Mouse (Mus musculus): Measurements from ENCODE around the gene Abcc3. TPM values are rescaled to one million over a fixed set of nuclear protein-coding genes. Genes with fewer than 3 reads are reported as not detected.
A peak's percentile ranks its signal among the peaks of the same experiment; 100 is the strongest.

Gene Abcc3
- polyA plus RNA-seq (2012; ENCODE audit: insufficient read depth, low replicate concordance) = 6.3 TPM in 1 of 2 replicates, not detected in the other

GRCm38 (mm10) chr11:94392672-94393109 is at the start of gene Abcc3:
TSS of gene Abcc3 (minus strand) at chr11:94392997.
- TF ChIP-seq FLI1 (IDR thresholded peaks at IDR 0.05; ENCODE audit: low read length) (no peak), GATA1 (IDR thresholded peaks at IDR 0.05; ENCODE audit: borderline replicate concordance, low read length) (no peak)
- peaks cover 13% of the 10 kb centered on the region for H3K4me1 ChIP-seq
- peaks cover 82% of the 10 kb centered on the region for H3K27me3 ChIP-seq (replicated peaks)
- H3K4me3 ChIP-seq (replicated peaks) = peak within 1 kb of the TSS; percentile 85
- H3K9me3 ChIP-seq = no peaks in the 10 kb centered on the region
- H3K36me3 ChIP-seq (replicated peaks; ENCODE audit: low read length) = no peaks in the 10 kb centered on the region

- no peaks in the 10 kb centered on the region for H3K9me3 ChIP-seq
- H3K4me3 ChIP-seq (replicated peaks) = no peak overlapping the region
- H3K27me3 ChIP-seq (replicated peaks) = peaks cover 89% of the 10 kb centered on the region
- no peaks in the 10 kb centered on the region for H3K4me1 ChIP-seq
- TF ChIP-seq FLI1 (IDR thresholded peaks at IDR 0.05; ENCODE audit: low read length) = no peak
- TF ChIP-seq GATA1 (IDR thresholded peaks at IDR 0.05; ENCODE audit: borderline replicate concordance, low read length) = no peak
- no peaks in the 10 kb centered on the region for H3K36me3 ChIP-seq (replicated peaks; ENCODE audit: low read length)
Measured at GRCm38 (mm10) chr11:94441752-94442151, 49.0 kb upstream of the Abcc3 start.

- H3K36me3 ChIP-seq (replicated peaks; ENCODE audit: low read length) = no peaks in the 10 kb centered on the region
- H3K9me3 ChIP-seq = no peaks in the 10 kb centered on the region
- H3K4me3 ChIP-seq (replicated peaks) = no peak overlapping the region
- H3K27me3 ChIP-seq (replicated peaks) = peaks cover 88% of the 10 kb centered on the region
- H3K4me1 ChIP-seq = no peaks in the 10 kb centered on the region
- TF ChIP-seq GATA1 (IDR thresholded peaks at IDR 0.05; ENCODE audit: borderline replicate concordance, low read length) = no peak
- TF ChIP-seq FLI1 (IDR thresholded peaks at IDR 0.05; ENCODE audit: low read length) = no peak
Measured at GRCm38 (mm10) chr11:94441122-94441521, 48.3 kb upstream of the Abcc3 start.

- Histone ChIP-seq H3K27me3 (replicated peaks) (peaks cover 83% of the 10 kb centered on the region), H3K4me3 (replicated peaks) (no peak overlapping the region), H3K36me3 (replicated peaks; ENCODE audit: low read length) (no peaks in the 10 kb centered on the region), H3K4me1 (no peaks in the 10 kb centered on the region), H3K9me3 (no peaks in the 10 kb centered on the region)
- no peak for TF ChIP-seq GATA1 (IDR thresholded peaks at IDR 0.05; ENCODE audit: borderline replicate concordance, low read length)
- TF ChIP-seq FLI1 (IDR thresholded peaks at IDR 0.05; ENCODE audit: low read length) = no peak
Measured at GRCm38 (mm10) chr11:94440421-94440820, 47.6 kb upstream of the Abcc3 start.

- Histone ChIP-seq H3K4me3 (replicated peaks) (no peak overlapping the region), H3K36me3 (replicated peaks; ENCODE audit: low read length) (no peaks in the 10 kb centered on the region), H3K4me1 (peaks cover 4% of the 10 kb centered on the region; the same call in 1 of the 2 replicates), H3K27me3 (replicated peaks) (peaks cover 91% of the 10 kb centered on the region), H3K9me3 (no peaks in the 10 kb centered on the region)
- no peak for TF ChIP-seq FLI1 (IDR thresholded peaks at IDR 0.05; ENCODE audit: low read length)
- no peak for TF ChIP-seq GATA1 (IDR thresholded peaks at IDR 0.05; ENCODE audit: borderline replicate concordance, low read length)
Measured at GRCm38 (mm10) chr11:94429011-94429651, 36.3 kb upstream of the Abcc3 start.

- no peak overlapping the region for H3K4me3 ChIP-seq (replicated peaks)
- no peaks in the 10 kb centered on the region for H3K36me3 ChIP-seq (replicated peaks; ENCODE audit: low read length)
- TF ChIP-seq FLI1 (IDR thresholded peaks at IDR 0.05; ENCODE audit: low read length) (no peak), GATA1 (IDR thresholded peaks at IDR 0.05; ENCODE audit: borderline replicate concordance, low read length) (no peak)
- no peaks in the 10 kb centered on the region for H3K9me3 ChIP-seq
- H3K4me1 ChIP-seq = peaks cover 4% of the 10 kb centered on the region; the same call in 1 of the 2 replicates
- H3K27me3 ChIP-seq (replicated peaks) = peaks cover 91% of the 10 kb centered on the region
Measured at GRCm38 (mm10) chr11:94428091-94428835, 35.5 kb upstream of the Abcc3 start.

- peaks cover 92% of the 10 kb centered on the region for H3K27me3 ChIP-seq (replicated peaks)
- no peak overlapping the region for H3K4me3 ChIP-seq (replicated peaks)
- TF ChIP-seq FLI1 (IDR thresholded peaks at IDR 0.05; ENCODE audit: low read length) = no peak
- no peak for TF ChIP-seq GATA1 (IDR thresholded peaks at IDR 0.05; ENCODE audit: borderline replicate concordance, low read length)
- H3K36me3 ChIP-seq (replicated peaks; ENCODE audit: low read length) = no peaks in the 10 kb centered on the region
- no peaks in the 10 kb centered on the region for H3K9me3 ChIP-seq
- H3K4me1 ChIP-seq = peaks cover 14% of the 10 kb centered on the region
Measured at GRCm38 (mm10) chr11:94425656-94426055, 32.9 kb upstream of the Abcc3 start.

GRCm38 (mm10) chr11:94425215-94425614 is 32.4 kb upstream of the Abcc3 start:
- Histone ChIP-seq H3K4me1 (peaks cover 17% of the 10 kb centered on the region), H3K9me3 (no peaks in the 10 kb centered on the region), H3K4me3 (replicated peaks) (no peak overlapping the region), H3K36me3 (replicated peaks; ENCODE audit: low read length) (no peaks in the 10 kb centered on the region), H3K27me3 (replicated peaks) (peaks cover 91% of the 10 kb centered on the region)
- TF ChIP-seq GATA1 (IDR thresholded peaks at IDR 0.05; ENCODE audit: borderline replicate concordance, low read length) = no peak
- no peak for TF ChIP-seq FLI1 (IDR thresholded peaks at IDR 0.05; ENCODE audit: low read length)

GRCm38 (mm10) chr11:94424380-94424779 is 31.6 kb upstream of the Abcc3 start:
- TF ChIP-seq FLI1 (IDR thresholded peaks at IDR 0.05; ENCODE audit: low read length) (no peak), GATA1 (IDR thresholded peaks at IDR 0.05; ENCODE audit: borderline replicate concordance, low read length) (no peak)

GRCm38 (mm10) chr11:94423855-94424254 is 31.1 kb upstream of the Abcc3 start:
- Histone ChIP-seq H3K9me3 (no peaks in the 10 kb centered on the region), H3K4me3 (replicated peaks) (no peak overlapping the region), H3K36me3 (replicated peaks; ENCODE audit: low read length) (no peaks in the 10 kb centered on the region), H3K4me1 (peaks cover 14% of the 10 kb centered on the region), H3K27me3 (replicated peaks) (peaks cover 91% of the 10 kb centered on the region)
- no peak for TF ChIP-seq GATA1 (IDR thresholded peaks at IDR 0.05; ENCODE audit: borderline replicate concordance, low read length)
- TF ChIP-seq FLI1 (IDR thresholded peaks at IDR 0.05; ENCODE audit: low read length) = no peak

More at GRCm38 (mm10) chr11:94424380-94424779, 31.6 kb upstream of the Abcc3 start:
- Histone ChIP-seq H3K27me3 (replicated peaks) (peaks cover 91% of the 10 kb centered on the region), H3K4me3 (replicated peaks) (no peak overlapping the region), H3K4me1 (peaks cover 19% of the 10 kb centered on the region), H3K36me3 (replicated peaks; ENCODE audit: low read length) (no peaks in the 10 kb centered on the region), H3K9me3 (no peaks in the 10 kb centered on the region)

Measured in megakaryocyte, embryonic 14.5 days (primary cell).